Mouse (Mus musculus): ENCODE results near the gene Ppp6r2.

Ppp6r2 gene

GRCm38 (mm10) chr15:89314107-89314506 is 102.8 kb downstream of the Ppp6r2 start:
- no peak for DNase-seq

- peak; percentile 22 for DNase-seq
These were observed 103.3 kb downstream of the Ppp6r2 start for GRCm38 (mm10) chr15:89314511-89315189.

GRCm38 (mm10) chr15:89315190-89315731 is 103.9 kb downstream of the Ppp6r2 start, which contains the start of gene Sbf1:
Sbf1 (minus strand) TSS chr15:89315311.
- DNase-seq: peak; percentile 99

- DNase-seq: peak; percentile 23
These were observed 104.8 kb downstream of the Ppp6r2 start for GRCm38 (mm10) chr15:89316146-89316545.

- DNase-seq: no peak
These were observed 109.9 kb downstream of the Ppp6r2 start for GRCm38 (mm10) chr15:89321264-89321663.

GRCm38 (mm10) chr15:89322670-89323522 is 111.5 kb downstream of the Ppp6r2 start, which contains the start of gene Adm2:
Adm2 (plus strand) TSS chr15:89322720.
- no peak for DNase-seq

- DNase-seq: no peak
These were observed 112.3 kb downstream of the Ppp6r2 start for GRCm38 (mm10) chr15:89323656-89324055.

- DNase-seq: peak; percentile 76
These were observed 115.1 kb downstream of the Ppp6r2 start for GRCm38 (mm10) chr15:89326441-89326840.

GRCm38 (mm10) chr15:89334271-89334670 is 122.9 kb downstream of the Ppp6r2 start, which contains the start of gene Miox:
Miox (plus strand) TSS chr15:89334398.
- DNase-seq: peak; percentile 88

GRCm38 (mm10) chr15:89334774-89335537 is 123.6 kb downstream of the Ppp6r2 start:
- peak; percentile 35 for DNase-seq

GRCm38 (mm10) chr15:89336422-89336821 is 125.1 kb downstream of the Ppp6r2 start:
- DNase-seq: peak; percentile 28
